Mouse (Mus musculus) hindbrain, embryonic 11.5 days (tissue): ENCODE data around the gene Aspm. TPM values are rescaled to one million over a fixed set of nuclear protein-coding genes. Genes with fewer than 3 reads are reported as not detected.

Experiments
- ATAC-seq: fragments of 200-750 bp; cut with Nextera tagmentation; 2 replicates; pipeline ENCODE4 v1.8.0; 2017; ENCODE audit warnings: mild to moderate bottlenecking, moderate TSS enrichment, moderate library complexity; ENCODE audit not compliant: low FRiP score
- DNase-seq: peaks from one replicate; pipeline ENCODE4 v3.0.0-alpha.2; 2015; ENCODE audit warnings: low spot score
- H3K27ac ChIP-seq: fragments of 300-500 bp; sonication (generic); 2 replicates; pipeline ENCODE4 v1.5.1; 2014; ENCODE audit warnings: mild to moderate bottlenecking, low read depth, low read length
- H3K27me3 ChIP-seq: fragments of 300-500 bp; sonication (generic); 2 replicates; pipeline ENCODE4 v1.6.1; 2014; ENCODE audit warnings: mild to moderate bottlenecking, low read length, moderate library complexity, mixed read lengths; ENCODE audit not compliant: control insufficient read depth, insufficient read depth
- H3K36me3 ChIP-seq: fragments of 300-500 bp; sonication (generic); 2 replicates; pipeline ENCODE4 v1.6.1; 2014; ENCODE audit warnings: mild to moderate bottlenecking, low read length, moderate library complexity, mixed read lengths; ENCODE audit not compliant: control insufficient read depth, insufficient read depth
- H3K4me1 ChIP-seq: fragments of 300-500 bp; sonication (generic); replicated peaks from 2 replicates; pipeline ENCODE4 v1.6.1; 2014; ENCODE audit warnings: low read length, mixed read lengths; ENCODE audit not compliant: control insufficient read depth, insufficient read depth
- H3K4me2 ChIP-seq: fragments of 300-500 bp; sonication (generic); replicated peaks from 2 replicates; pipeline ENCODE4 v1.6.1; 2014; ENCODE audit warnings: mild to moderate bottlenecking, low read depth, low read length
- H3K4me3 ChIP-seq: fragments of 300-500 bp; sonication (generic); 2 replicates; pipeline ENCODE4 v1.5.1; 2014; ENCODE audit warnings: low read depth, low read length
- H3K9ac ChIP-seq: fragments of 300-500 bp; sonication (generic); 2 replicates; pipeline ENCODE4 v1.6.1; 2014; ENCODE audit warnings: low read depth, low read length
- H3K9me3 ChIP-seq: fragments of 300-500 bp; sonication (generic); 2 replicates; pipeline ENCODE4 v1.6.1; 2016; ENCODE audit warnings: low read length; ENCODE audit not compliant: control insufficient read depth
- WGBS: fragments of 180-500 bp; shearing (Covaris S2); extraction: QIAGEN DNeasy Blood & Tissue Kit; methylation state at CpG from one replicate; pipeline ENCODE4 v1.1.7; 2014; 5-methylcytosine and 5-hydroxymethylcytosine counted together
- polyA plus RNA-seq: library from polyadenylated mRNA; unstranded; fragments of >200 nt; fragmentation: Nextera tagmentation; extraction: Ambion mirVana; gene quantifications from 2 replicates; pipeline ENCODE4 v1.2.1, GENCODE M21; 2014

Gene Aspm
- polyA plus RNA-seq, 1 experiment from 2014 or later, result 31.5 TPM

DNA sequence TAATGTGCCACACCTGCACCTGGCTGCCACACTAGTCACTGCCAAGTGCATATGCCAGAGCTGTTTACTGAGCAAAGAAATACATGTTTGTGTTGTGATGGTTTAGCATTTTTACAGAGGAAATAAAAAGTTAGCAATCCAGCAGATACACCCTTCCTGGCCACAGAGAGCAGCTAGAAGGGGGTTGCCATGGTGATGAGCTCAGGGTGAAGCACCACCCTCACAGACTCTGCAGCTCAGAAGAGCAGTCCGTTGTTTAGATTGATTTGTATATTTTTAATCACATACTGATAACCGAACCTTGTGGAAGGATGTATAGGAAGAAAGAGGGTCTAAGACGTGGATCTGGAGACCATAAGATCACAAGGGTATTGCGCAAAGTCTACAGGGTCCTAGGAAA is 26.6 kb downstream of the Aspm start:
- Histone ChIP-seq H3K27ac (no peak overlapping the region), H3K9ac (no peak overlapping the region), H3K36me3 (peaks cover 5% of the 10 kb centered on the region), H3K27me3 (no peaks in the 10 kb centered on the region), H3K4me2 (no peak overlapping the region), H3K4me3 (no peak overlapping the region), H3K9me3 (no peaks in the 10 kb centered on the region), H3K4me1 (no peaks in the 10 kb centered on the region)
- 96% methylated on average over 4 of the region's 4 CpGs for WGBS
- DNase-seq (no peak), ATAC-seq (no peak)

DNA sequence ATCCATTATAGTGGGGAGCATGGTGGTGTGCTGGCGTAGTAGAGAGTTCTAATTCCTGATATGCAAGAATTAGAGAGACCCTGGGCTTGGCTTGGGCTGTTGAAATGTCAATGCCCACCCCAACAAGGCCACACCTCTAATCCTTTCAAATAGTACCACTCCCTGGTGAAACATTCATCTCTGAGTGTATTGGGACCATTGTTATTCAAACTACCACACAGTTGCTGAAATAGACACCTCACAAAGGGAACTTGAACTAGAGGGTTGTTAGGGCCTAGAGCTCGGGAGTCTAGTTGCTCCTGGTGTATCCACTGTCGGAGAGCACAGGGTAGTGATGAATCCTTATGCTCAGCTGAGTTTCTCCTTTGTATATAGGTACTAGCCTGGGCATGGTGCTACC is 40.1 kb downstream of the Aspm start:
- H3K4me3 ChIP-seq, result no peak overlapping the region
- no peaks in the 10 kb centered on the region for H3K4me1 ChIP-seq
- no peak overlapping the region for H3K4me2 ChIP-seq
- DNase-seq (no peak), ATAC-seq (no peak)
- no peak overlapping the region for H3K9ac ChIP-seq
- 76% methylated on average over 3 of the region's 3 CpGs for WGBS
- no peaks in the 10 kb centered on the region for H3K27me3 ChIP-seq
- peaks cover 4% of the 10 kb centered on the region for H3K36me3 ChIP-seq
- no peak overlapping the region for H3K27ac ChIP-seq
- H3K9me3 ChIP-seq, result no peaks in the 10 kb centered on the region

DNA sequence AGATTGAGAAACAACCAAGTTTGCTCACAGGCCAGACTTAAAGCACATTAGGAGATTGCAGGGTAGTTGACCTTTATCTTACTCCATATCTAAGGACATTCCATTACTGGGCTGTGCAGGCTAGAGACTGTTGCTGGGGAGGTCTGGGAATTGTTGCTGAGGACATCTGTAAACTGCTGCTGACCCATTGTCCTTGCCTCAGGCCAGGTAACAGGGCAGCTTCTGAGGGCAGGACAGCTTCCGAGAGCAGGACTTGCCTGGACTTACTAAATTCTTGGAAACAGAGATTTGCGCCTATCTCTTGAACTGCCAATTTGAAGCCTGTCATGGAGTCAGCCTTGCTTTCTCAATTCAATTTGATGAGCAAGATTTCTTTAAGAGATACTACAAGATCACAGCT is 40.8 kb downstream of the Aspm start:
- WGBS, result 100% methylated on average over 2 of the region's 2 CpGs
- H3K4me2 ChIP-seq, result no peak overlapping the region
- ATAC-seq (no peak), DNase-seq (no peak)
- H3K4me3 ChIP-seq, result no peak overlapping the region
- H3K27me3 ChIP-seq, result no peaks in the 10 kb centered on the region
- H3K36me3 ChIP-seq, result peaks cover 4% of the 10 kb centered on the region
- no peak overlapping the region for H3K27ac ChIP-seq
- H3K4me1 ChIP-seq, result no peaks in the 10 kb centered on the region
- no peaks in the 10 kb centered on the region for H3K9me3 ChIP-seq
- no peak overlapping the region for H3K9ac ChIP-seq

DNA sequence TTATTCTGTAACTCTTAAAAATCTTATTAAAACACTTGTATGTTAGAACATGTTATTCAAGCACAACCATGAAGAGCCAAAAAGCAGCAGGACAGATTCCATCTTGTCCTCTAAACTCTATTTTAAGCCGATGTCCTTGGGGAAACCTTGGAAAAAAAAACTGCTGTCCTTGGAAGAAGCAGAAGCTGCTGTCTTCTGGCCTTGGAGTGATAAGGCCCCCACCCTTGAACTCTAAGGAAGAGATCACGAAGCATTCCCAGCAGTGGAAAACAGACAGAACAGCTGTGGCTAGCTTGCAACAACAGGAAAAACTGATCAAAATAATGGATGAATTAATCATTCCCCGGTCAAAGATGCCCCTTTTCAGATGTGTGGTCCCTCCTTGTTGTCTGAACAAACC is 41.6 kb downstream of the Aspm start:
- Histone ChIP-seq H3K4me1 (no peaks in the 10 kb centered on the region), H3K9ac (no peak overlapping the region), H3K27me3 (no peaks in the 10 kb centered on the region), H3K9me3 (no peaks in the 10 kb centered on the region), H3K4me2 (no peak overlapping the region), H3K4me3 (no peak overlapping the region), H3K27ac (no peak overlapping the region), H3K36me3 (peaks cover 4% of the 10 kb centered on the region)
- ATAC-seq (no peak), DNase-seq (no peak)
- 88% methylated on average over 3 of the region's 3 CpGs for WGBS

DNA sequence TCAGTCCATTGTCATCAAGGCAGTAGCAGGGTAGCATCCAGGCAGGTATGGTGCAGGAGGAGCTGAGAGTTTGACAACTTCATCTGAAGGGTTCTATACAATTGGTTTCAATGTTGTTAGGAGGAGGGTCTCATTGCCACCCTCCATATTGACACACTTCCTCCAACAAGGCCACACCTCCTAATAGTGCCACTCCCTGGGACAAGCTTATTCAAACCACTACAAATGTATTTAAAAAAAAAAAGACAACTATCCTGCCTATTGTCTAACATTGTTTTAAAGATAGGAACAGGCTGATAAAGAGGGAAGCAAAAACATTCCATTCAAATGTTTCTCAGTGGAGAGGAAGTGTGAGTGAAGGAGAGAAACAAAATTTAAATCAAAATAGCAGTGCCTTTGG is 45.2 kb downstream of the Aspm start:
- H3K9ac ChIP-seq, result no peak overlapping the region
- no peak overlapping the region for H3K4me3 ChIP-seq
- no peaks in the 10 kb centered on the region for H3K36me3 ChIP-seq
- no peak for ATAC-seq
- no peak for DNase-seq
- H3K27me3 ChIP-seq, result no peaks in the 10 kb centered on the region
- H3K9me3 ChIP-seq, result no peaks in the 10 kb centered on the region
- H3K4me1 ChIP-seq, result no peaks in the 10 kb centered on the region
- H3K4me2 ChIP-seq, result no peak overlapping the region
- no peak overlapping the region for H3K27ac ChIP-seq

DNA sequence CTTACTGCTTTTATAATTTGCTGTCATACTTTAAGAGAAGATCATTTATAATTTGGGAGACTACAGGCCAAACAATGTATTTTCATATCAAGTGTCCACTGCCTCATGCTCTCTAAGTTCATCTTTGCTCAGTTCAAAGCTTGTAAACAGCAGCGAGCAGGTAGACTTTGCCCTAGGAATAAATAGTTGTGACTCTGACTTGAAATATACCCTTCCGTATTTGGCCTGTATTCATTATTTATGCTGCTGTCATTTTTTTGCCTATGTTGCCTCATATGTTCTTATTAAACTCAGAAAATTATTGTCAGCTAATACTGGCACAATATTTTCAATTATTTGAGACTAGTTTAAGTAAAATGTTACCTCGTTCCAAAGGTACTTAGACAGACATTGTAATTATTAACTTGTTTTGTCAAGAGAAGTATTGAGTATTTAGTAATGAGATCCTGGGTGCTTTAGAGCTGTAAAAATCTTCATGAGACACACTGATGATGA is 46.7 kb downstream of the Aspm start, which contains the start of gene F13b:
TSS of gene F13b (plus strand) at position 445 of the 495 bp plus-strand sequence.
- Histone ChIP-seq H3K4me3 (no peak within 1 kb of the TSS), H3K4me1 (no peaks in the 10 kb centered on the region), H3K4me2 (no peak within 1 kb of the TSS), H3K9ac (no peak within 1 kb of the TSS), H3K27ac (no peak within 1 kb of the TSS), H3K36me3 (no peaks in the 10 kb centered on the region), H3K9me3 (no peaks in the 10 kb centered on the region), H3K27me3 (no peaks in the 10 kb centered on the region)
- ATAC-seq (no peak), DNase-seq (no peak)
- WGBS, result 92% methylated on average over 3 of the region's 3 CpGs

DNA sequence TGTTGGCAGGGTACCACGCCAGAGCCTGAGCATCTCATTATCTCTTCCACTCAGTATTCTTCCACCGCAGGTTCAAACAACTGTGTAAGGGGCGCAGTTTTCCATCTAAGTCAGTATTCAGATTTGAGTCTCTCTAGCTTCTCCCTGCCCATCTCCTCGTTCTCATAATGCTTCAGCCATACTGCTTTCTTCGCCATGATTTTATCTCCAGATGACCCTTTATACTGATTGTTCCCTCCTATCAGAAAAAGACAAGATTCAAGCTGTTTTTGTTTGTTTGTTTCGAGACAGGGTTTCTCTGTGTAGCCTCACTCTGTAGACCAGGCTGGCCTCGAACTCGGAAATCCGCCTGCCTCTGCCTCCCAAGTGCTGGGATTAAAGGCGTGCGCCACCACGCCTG is 60.0 kb downstream of the Aspm start:
- H3K9ac ChIP-seq, result no peak overlapping the region
- no peaks in the 10 kb centered on the region for H3K27me3 ChIP-seq
- no peaks in the 10 kb centered on the region for H3K4me1 ChIP-seq
- H3K4me3 ChIP-seq, result no peak overlapping the region
- no peak overlapping the region for H3K4me2 ChIP-seq
- ATAC-seq (no peak), DNase-seq (no peak)
- no peaks in the 10 kb centered on the region for H3K36me3 ChIP-seq
- 90% methylated on average over 12 of the region's 12 CpGs for WGBS
- no peak overlapping the region for H3K27ac ChIP-seq
- H3K9me3 ChIP-seq, result no peaks in the 10 kb centered on the region

Other genes with a start within 250 kb of the Aspm start
- gene Crb1, start 77.7 kb upstream of the Aspm start, polyA plus RNA-seq, result 1.8 and 3.0 TPM in 2 replicates
- 16.5 and 20.2 TPM in 2 replicates for gene Zbtb41, start 32.5 kb upstream of the Aspm start, polyA plus RNA-seq
- gene F13b, start 46.9 kb downstream of the Aspm start, polyA plus RNA-seq, result not detected in 2 replicates
- not detected in 2 replicates for gene Cfhr1, start 105.5 kb downstream of the Aspm start, polyA plus RNA-seq